Mouse (Mus musculus): ENCODE results near the gene Gorasp2.

Gene Gorasp2

GRCm38 (mm10) chr2:70661715-70662495 is 529 bp downstream of the Gorasp2 start, which contains the start of gene Gm26558:
TSS of gene Gm26558 (minus strand) at chr2:70662108.
- peak; percentile 53 for DNase-seq (ENCODE audit: low spot score)

- DNase-seq (ENCODE audit: low spot score) = no peak
Measured at GRCm38 (mm10) chr2:70663764-70664163, 2.4 kb downstream of the Gorasp2 start.

- DNase-seq (ENCODE audit: low spot score) = no peak
Measured at GRCm38 (mm10) chr2:70667016-70667415, 5.6 kb downstream of the Gorasp2 start.

DNA sequence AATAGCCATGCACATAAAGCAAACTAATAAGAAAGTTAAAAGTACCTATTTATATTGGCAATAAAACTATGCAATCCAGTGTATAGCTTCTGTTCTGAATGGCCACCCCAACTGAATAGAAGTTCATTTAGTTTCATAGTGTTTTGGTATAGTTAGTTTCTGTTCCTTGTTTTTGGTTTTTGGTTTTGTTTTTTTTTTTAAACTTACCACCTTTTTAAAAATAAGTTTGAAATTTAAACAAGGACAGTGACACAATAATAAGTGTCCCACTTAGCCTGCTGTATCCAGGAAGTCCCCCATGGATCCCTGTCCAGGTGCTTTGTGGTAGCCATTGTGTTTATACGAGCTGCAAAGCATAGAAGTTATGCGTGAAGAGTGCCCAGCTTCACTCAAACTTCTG is 7.9 kb downstream of the Gorasp2 start:
- DNase-seq (ENCODE audit: low spot score) = no peak

DNA sequence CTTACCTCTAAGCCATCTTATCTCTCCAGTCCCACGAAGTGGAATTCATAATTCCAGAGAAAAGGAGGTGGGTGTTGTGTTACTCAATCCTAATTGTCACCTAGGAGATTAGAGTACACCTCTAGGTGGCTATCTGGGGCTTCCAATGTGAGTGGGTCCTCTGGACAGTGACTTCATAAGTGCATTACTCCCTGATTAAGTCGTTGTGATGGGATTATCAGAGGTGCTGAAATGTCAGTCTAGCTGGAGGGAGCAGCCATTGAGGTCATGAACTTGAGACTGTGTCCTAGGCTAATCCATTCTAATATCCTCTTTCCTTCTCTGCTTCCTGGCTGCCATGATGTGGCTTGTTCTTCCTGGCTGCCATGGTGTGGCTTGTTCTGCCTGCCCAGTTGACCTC is 8.5 kb downstream of the Gorasp2 start:
- DNase-seq (ENCODE audit: low spot score) = no peak

DNA sequence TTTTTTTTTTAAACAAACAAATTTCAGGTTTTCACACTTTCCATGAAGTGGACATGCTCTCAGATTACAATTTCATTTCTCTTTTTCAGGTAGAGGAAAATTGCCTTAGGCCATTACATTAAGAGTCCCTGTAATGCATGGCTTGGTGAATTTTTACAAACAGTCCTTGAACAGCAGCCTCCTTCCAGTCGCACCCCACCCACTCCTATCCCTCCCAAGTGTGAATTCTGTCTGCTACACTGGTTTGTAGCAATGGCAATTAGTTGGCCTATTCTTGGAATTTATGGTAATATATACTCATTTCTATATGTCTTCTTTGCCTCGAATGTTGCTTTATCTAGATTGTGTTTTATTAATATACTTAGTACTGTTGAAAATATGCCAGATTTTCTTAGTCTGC is 11.1 kb downstream of the Gorasp2 start:
- DNase-seq (ENCODE audit: low spot score) = no peak

GRCm38 (mm10) chr2:70673445-70674126 is 12.2 kb downstream of the Gorasp2 start:
- DNase-seq (ENCODE audit: low spot score) = peak; percentile 18

DNA sequence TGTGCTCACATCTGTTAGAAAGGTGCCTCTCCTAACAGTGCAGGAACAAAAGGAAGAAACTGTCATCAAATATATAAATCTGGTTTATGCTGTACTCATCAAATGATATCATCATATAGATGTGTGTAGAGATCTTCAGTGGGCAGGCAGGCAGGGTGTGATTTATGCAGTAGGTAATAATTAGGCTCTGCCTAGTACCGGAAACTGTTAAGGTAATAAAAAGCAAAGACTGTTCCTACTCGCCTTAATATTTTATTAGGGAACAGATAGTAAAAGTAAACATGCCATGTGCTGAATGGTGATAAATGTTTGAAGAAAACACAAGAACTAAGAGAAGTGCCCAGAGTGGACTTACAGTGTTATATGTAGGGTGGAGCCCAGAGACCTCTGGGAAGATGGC is 20.9 kb downstream of the Gorasp2 start:
- no peak for DNase-seq (ENCODE audit: low spot score)

DNA sequence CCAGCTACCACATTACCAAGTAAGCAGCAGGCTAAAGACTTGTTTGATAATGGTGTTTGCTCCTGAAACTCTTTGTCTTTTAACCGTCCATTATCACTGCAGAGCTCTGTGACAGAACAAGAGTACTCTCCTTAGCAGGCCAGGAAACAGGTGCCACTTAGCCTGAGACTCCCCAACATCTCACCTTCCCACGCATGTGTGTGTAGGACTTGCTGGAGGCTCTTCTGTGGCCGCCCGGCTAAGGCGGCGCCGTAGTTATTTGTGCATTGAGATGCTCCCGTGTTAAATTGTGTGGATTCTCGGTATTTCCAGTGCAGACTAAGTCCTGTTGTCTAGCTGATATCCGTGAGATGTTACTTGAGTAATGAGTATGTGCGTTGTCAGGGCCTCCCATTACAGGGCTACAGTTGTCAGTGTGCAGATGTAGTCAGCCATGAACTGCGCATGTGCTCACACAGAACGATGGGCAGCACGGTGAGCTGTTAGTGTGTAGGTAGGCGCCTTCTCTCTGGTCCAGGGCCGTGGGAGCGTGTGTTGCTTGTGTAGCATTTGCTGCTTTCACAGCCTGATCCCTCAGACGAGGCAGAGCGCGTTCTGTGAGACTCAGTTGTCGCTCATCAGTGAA is 27.2 kb downstream of the Gorasp2 start:
- DNase-seq (ENCODE audit: low spot score) = no peak

GRCm38 (mm10) chr2:70690195-70690594 is 28.8 kb downstream of the Gorasp2 start:
- DNase-seq (ENCODE audit: low spot score) = no peak

DNA sequence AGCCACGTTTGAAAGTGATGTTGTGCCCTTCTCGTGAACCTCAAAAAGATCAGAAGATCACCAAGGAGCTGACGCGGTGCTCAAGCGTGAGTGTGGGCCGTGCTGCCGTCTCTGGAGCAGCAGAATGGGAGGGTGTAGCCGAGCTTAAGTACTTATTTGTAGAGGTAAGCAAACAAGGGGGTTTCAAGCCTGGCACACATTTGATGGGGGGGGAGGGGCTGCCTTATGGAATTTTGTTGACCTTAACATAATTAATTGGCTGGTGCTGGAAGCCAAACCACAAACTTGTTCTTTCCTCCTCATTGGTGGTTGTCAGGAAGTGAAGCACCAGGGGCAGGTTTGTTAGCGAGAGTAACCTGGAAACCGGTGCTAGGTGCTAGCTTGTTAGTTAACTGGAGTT is 34.3 kb downstream of the Gorasp2 start:
- DNase-seq (ENCODE audit: low spot score) = no peak

DNA sequence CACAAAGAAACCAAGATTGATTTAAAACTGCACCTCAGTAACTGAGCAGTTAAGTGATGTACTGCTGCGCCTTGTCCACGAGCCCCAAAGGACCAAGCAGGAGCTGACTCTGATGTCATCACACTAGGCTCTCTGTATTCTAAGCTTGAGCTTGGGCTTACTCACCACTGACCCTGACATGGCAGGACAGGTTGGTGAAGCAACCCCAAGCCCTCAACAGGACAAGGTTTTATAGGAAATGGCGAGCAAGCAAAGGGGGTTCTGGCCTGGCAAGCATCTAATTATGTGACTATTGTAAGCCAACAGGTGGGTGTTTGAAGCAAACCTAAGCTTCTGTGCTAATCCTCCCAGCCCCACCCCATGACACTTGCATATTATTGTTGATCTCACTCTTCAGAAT is 39.5 kb downstream of the Gorasp2 start:
- no peak for DNase-seq (ENCODE audit: low spot score)

DNA sequence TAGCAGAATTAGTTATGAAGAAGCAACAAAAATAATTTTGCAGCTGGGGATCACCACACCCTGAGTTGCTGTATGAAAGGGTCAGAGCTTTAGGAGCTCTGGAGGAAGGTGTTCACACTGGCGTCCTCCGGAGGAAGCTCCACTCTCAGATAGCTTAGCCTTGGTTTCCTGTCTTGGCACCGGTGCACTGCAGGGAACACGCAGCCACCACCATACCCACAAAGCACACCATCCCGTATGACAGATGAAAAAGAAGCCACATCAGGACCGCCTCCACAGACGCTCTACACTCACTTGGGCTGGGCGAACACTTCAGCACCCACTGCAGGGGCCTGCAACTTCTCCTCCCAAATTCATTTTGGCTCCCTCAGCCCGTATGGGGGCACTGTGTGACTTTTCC is 40.2 kb downstream of the Gorasp2 start:
- DNase-seq (ENCODE audit: low spot score) = no peak

DNA sequence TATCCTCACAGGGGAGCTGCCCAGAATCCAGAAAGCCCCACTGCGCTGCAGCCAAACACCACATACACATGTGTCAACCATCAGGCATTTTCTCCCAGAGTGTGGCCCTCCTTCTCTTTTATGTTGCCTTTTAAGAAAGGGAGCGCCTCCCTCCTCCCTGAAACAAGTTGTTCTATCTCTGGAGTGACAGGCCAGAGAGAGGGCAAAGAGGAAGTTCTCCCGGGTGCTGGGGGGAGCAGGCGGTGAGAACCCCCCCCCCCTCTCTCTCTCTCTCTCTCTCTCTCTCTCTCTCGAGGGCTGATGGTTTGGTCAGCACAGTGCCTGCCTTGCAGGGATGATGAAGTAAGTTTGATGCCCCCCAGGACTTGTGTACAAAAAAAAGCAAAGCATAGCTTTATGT is 41.0 kb downstream of the Gorasp2 start:
- no peak for DNase-seq (ENCODE audit: low spot score)

- no peak for DNase-seq (ENCODE audit: low spot score)
Measured at GRCm38 (mm10) chr2:70708986-70709730, 47.8 kb downstream of the Gorasp2 start.

DNA sequence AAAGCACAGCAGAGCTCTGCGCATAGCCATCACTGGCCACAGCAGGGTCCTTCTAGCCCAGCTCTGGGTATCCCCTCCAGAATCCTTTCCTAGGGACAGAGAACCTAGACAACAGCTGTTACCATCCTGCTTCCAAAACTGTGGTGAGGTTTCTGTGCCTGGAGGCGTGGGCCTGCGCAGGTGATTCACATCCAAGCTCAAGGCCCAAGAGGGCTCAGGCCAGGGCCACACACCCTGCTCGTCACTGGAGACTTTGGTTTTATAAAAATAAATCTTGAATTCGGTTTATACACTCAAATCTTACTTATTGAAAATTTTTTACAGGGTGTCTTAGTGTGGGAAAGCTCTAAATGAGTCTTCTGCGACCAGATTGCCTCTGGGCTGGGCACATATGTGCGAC is 48.9 kb downstream of the Gorasp2 start:
- DNase-seq (ENCODE audit: low spot score) = no peak

DNA sequence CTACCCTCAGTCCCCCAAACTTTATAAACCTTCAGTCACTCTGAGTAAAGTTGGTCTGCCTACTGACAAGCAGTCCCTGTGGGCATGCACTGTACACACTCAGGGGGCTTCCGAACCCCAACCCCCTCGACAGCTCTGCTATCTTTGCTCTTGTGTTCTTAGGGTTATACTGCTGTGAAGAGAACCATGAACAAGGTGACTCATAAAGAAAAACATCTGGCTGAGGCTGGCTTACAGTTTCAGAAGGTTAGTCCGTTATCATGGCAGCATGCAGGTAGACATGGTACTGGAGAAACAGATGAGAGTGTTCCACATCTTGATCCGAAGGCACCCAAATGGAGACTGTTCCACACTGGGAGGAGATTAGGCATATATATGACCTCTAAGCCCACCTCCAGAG is 49.5 kb downstream of the Gorasp2 start:
- no peak for DNase-seq (ENCODE audit: low spot score)

GRCm38 (mm10) chr2:70723610-70724243 is 62.4 kb downstream of the Gorasp2 start:
- no peak for DNase-seq (ENCODE audit: low spot score)

GRCm38 (mm10) chr2:70727089-70727488 is 65.7 kb downstream of the Gorasp2 start:
- DNase-seq (ENCODE audit: low spot score) = no peak

DNA sequence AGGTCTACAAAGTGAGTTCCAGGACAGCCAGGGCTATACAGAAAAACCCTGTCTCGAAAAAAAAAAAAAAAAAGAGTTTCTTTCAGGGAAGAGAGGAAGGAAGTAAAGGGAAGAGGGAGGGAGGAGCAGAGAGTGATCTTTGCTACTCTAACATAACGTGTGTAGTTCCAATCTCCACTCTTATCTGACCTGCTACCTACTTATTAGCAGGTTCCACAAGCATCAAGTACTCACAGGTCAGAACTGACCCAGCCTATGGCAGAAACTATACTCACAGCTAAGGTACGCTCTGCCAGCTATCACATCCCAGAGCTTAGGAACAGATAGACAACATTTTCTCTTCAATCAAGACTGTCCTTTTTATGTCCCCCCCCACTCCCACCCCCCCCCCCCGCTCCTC is 74.2 kb downstream of the Gorasp2 start:
- DNase-seq (ENCODE audit: low spot score) = no peak

DNA sequence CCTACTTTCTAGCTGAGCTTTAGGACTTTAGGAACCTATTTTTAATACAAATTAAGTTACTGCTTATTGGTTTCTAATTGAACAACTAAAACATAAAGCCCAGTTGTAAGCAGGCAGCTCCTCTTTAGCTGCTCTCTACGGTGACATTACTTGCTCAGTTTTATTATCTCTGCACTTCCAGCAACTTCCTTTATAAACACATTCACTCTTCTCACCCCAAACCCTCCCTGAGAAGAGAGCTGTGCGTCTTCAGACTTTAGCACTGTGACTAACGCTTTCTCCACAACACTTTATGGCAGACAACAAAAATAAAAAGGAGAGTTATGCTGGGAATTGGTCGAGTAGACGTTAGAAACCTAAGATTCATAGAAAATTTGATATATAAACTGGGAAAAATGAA is 74.6 kb downstream of the Gorasp2 start:
- DNase-seq (ENCODE audit: low spot score) = no peak

- DNase-seq (ENCODE audit: low spot score) = peak; percentile 8
Measured at GRCm38 (mm10) chr2:70741901-70742300, 80.5 kb downstream of the Gorasp2 start.

Measured in embryo, embryonic 10.5 days (tissue).